Mouse (Mus musculus) left cerebral cortex, postnatal 36 days (tissue): ENCODE measurements around the gene Ak1. TPM values are rescaled to one million over a fixed set of nuclear protein-coding genes. Genes with fewer than 3 reads are reported as not detected.

Experiments used
- DNase-seq, 2 experiments: peaks; one replicate each; pipeline ENCODE4 v3.0.0; 2021 to 2022; ENCODE audit warnings: low spot score in 2 of 2, mixed read lengths in 1 of 2
- intact Hi-C: fragments of 180-260 bp; cut with DNase I; formaldehyde crosslinking; loops from one replicate; pipeline ENCODE4 v1.15.1; 2025
- microRNA-seq: library from miRNA; unstranded; fragments of <30 nt; microRNA quantifications from one replicate; pipeline ENCODE4 v1.2.0, GENCODE M21; 2022
- total RNA-seq, 2 experiments: library from RNA; stranded (reverse); gene quantifications; 2 replicates each; pipeline ENCODE4 v1.2.3; 2021

Gene Ak1
- total RNA-seq, 2 experiments from 2014 or later = 152 to 173 TPM

GRCm38 (mm10) chr2:32676821-32677220 lies 55.3 kb downstream of the Ak1 start:
- DNase-seq = no peak
- intact Hi-C loops = no loop called here

GRCm38 (mm10) chr2:32677683-32678082 lies 56.1 kb downstream of the Ak1 start:
- intact Hi-C loops = no loop called here

GRCm38 (mm10) chr2:32680051-32680451 lies 58.5 kb downstream of the Ak1 start:
- intact Hi-C loops = no loop called here
- DNase-seq = peak; percentile 62 to 66

More at GRCm38 (mm10) chr2:32677683-32678082, 56.1 kb downstream of the Ak1 start:
- no peak for DNase-seq

GRCm38 (mm10) chr2:32680961-32681650 lies 59.5 kb downstream of the Ak1 start:
- intact Hi-C loops = no loop called here

GRCm38 (mm10) chr2:32681754-32682153 lies 60.2 kb downstream of the Ak1 start:
- no peak for DNase-seq

More at GRCm38 (mm10) chr2:32680961-32681650, 59.5 kb downstream of the Ak1 start:
- no peak for DNase-seq

GRCm38 (mm10) chr2:32682721-32683417 lies 61.3 kb downstream of the Ak1 start:
- no peak for DNase-seq

More at GRCm38 (mm10) chr2:32681754-32682153, 60.2 kb downstream of the Ak1 start:
- intact Hi-C loops = no loop called here

GRCm38 (mm10) chr2:32683701-32684100 lies 62.1 kb downstream of the Ak1 start:
- no peak for DNase-seq
- intact Hi-C loops = no loop called here

More at GRCm38 (mm10) chr2:32682721-32683417, 61.3 kb downstream of the Ak1 start:
- intact Hi-C loops = no loop called here

Small RNAs within 50 kb of the gene (microRNA-seq; reads per million reads assigned to microRNA genes)
- gene Gm47291 (not detected), gene Mir1954 (not detected)

Other genes with a start within 250 kb of the Ak1 start
- 100 to 1,000 TPM; 312 to 437 TPM for gene 1110008P14Rik, start 239.8 kb upstream of the Ak1 start, total RNA-seq
- gene Lcn2, start 233.5 kb upstream of the Ak1 start, total RNA-seq = 1 to 10 TPM in 1 of 2 experiments, under 1 TPM in 1; 0.91 to 1.8 TPM
- 10 to 100 TPM; 40.6 to 54.8 TPM for gene Ptges2, start 225.9 kb upstream of the Ak1 start, total RNA-seq
- gene Naif1, start 171.3 kb upstream of the Ak1 start, total RNA-seq = 1 to 10 TPM; 3.9 TPM
- gene Slc25a25, start 170.3 kb upstream of the Ak1 start, total RNA-seq = 10 to 100 TPM; 58.5 to 60.5 TPM
- gene Fam102a, start 86.4 kb upstream of the Ak1 start, total RNA-seq = 10 to 100 TPM; 53.6 to 68.9 TPM
- gene Dpm2, start 50.9 kb upstream of the Ak1 start, total RNA-seq = 10 to 100 TPM; 74.8 to 77.0 TPM
- gene Pip5kl1, start 47.0 kb upstream of the Ak1 start, total RNA-seq = 10 to 100 TPM in 1 of 2 experiments, 1 to 10 TPM in 1; 9.2 to 11.7 TPM
- gene 9430097D07Rik, start 46.1 kb upstream of the Ak1 start, total RNA-seq = 1 to 10 TPM; 1.1 to 1.4 TPM
- 10 to 100 TPM; 36.7 to 39.1 TPM for gene St6galnac4, start 34.7 kb upstream of the Ak1 start, total RNA-seq
- gene St6galnac6, start 22.0 kb upstream of the Ak1 start, total RNA-seq = 100 to 1,000 TPM; 121 to 135 TPM
- gene Eng, start 24.8 kb downstream of the Ak1 start, total RNA-seq = 10 to 100 TPM; 22.0 to 26.1 TPM
- 10 to 100 TPM in 1 of 2 experiments, 1 to 10 TPM in 1; 6.0 to 10.5 TPM for gene Fpgs, start 82.4 kb downstream of the Ak1 start, total RNA-seq
- gene Cdk9, start 91.3 kb downstream of the Ak1 start, total RNA-seq = 100 to 1,000 TPM; 105 to 117 TPM
- gene Sh2d3c, start 99.3 kb downstream of the Ak1 start, total RNA-seq = 10 to 100 TPM; 33.3 to 45.8 TPM
- gene 6330409D20Rik, start 119.3 kb downstream of the Ak1 start, total RNA-seq = 1 to 10 TPM; 2.5 to 3.2 TPM
- 10 to 100 TPM; 27.8 to 29.9 TPM for gene Tor2a, start 135.5 kb downstream of the Ak1 start, total RNA-seq
- gene Ttc16, start 153.9 kb downstream of the Ak1 start, total RNA-seq = under 1 TPM; 0.41 to 0.72 TPM
- 1 to 10 TPM; 7.2 to 9.2 TPM for gene Ptrh1, start 154.0 kb downstream of the Ak1 start, total RNA-seq
- under 1 TPM in 1 of 2 experiments, not detected in 1; 0.29 TPM for gene Cfap157, start 162.7 kb downstream of the Ak1 start, total RNA-seq
- gene Stxbp1, start 225.5 kb downstream of the Ak1 start, total RNA-seq = 1,000 to 10,000 TPM in 1 of 2 experiments, 100 to 1,000 TPM in 1; 963 to 1,065 TPM